Mouse (Mus musculus) neural tube, embryonic 11.5 days (tissue): ENCODE measurements around the gene Car9. TPM values are rescaled to one million over a fixed set of nuclear protein-coding genes. Genes with fewer than 3 reads are reported as not detected.

ENCODE experiments used
- ATAC-seq: fragments of 200-750 bp; cut with Nextera tagmentation; 2 replicates; pipeline ENCODE4 v1.8.0; 2017; ENCODE audit warnings: moderate number of reproducible peaks, mild to moderate bottlenecking, moderate TSS enrichment, moderate library complexity; ENCODE audit not compliant: insufficient read depth, low FRiP score, low TSS enrichment
- DNase-seq: peaks from one replicate; pipeline ENCODE4 v3.0.0-alpha.2; 2015; ENCODE audit warnings: low spot score
- H3K27ac ChIP-seq: fragments of 300-500 bp; sonication (generic); 2 replicates; pipeline ENCODE4 v1.5.1; 2014; ENCODE audit warnings: low read depth, mild to moderate bottlenecking, low read length
- H3K27me3 ChIP-seq: fragments of 300-500 bp; sonication (generic); 2 replicates; pipeline ENCODE4 v1.6.1; 2014; ENCODE audit warnings: mild to moderate bottlenecking, low read length, mixed read lengths; ENCODE audit not compliant: control insufficient read depth, insufficient read depth
- H3K36me3 ChIP-seq: fragments of 300-500 bp; sonication (generic); 2 replicates; pipeline ENCODE4 v1.6.1; 2014; ENCODE audit warnings: mild to moderate bottlenecking, low read length, moderate library complexity, mixed read lengths; ENCODE audit not compliant: control insufficient read depth, insufficient read depth
- H3K4me1 ChIP-seq: fragments of 300-500 bp; sonication (generic); 2 replicates; pipeline ENCODE4 v1.6.1; 2014; ENCODE audit warnings: low read length, mixed read lengths; ENCODE audit not compliant: control insufficient read depth, insufficient read depth
- H3K4me2 ChIP-seq: fragments of 300-500 bp; sonication (generic); 2 replicates; pipeline ENCODE4 v1.6.1; 2014; ENCODE audit warnings: low read depth, mild to moderate bottlenecking, moderate library complexity
- H3K4me3 ChIP-seq: fragments of 300-500 bp; sonication (generic); 2 replicates; pipeline ENCODE4 v1.5.1; 2014; ENCODE audit warnings: low read depth, low read length
- H3K9ac ChIP-seq: fragments of 300-500 bp; sonication (generic); 2 replicates; pipeline ENCODE4 v1.6.1; 2014; ENCODE audit warnings: mild to moderate bottlenecking, low read length
- H3K9me3 ChIP-seq: fragments of 300-500 bp; sonication (generic); 2 replicates; pipeline ENCODE4 v1.6.1; 2016; ENCODE audit warnings: low read length; ENCODE audit not compliant: control insufficient read depth
- WGBS: fragments of 180-500 bp; shearing (Covaris S2); extraction: QIAGEN DNeasy Blood & Tissue Kit; methylation state at CpG from one replicate; pipeline ENCODE4 v1.1.7; 2014; 5-methylcytosine and 5-hydroxymethylcytosine counted together
- polyA plus RNA-seq: library from polyadenylated mRNA; unstranded; fragments of >200 nt; fragmentation: Nextera tagmentation; extraction: Ambion mirVana; gene quantifications from 2 replicates; pipeline ENCODE4 v1.2.1, GENCODE M21; 2014

Car9 gene
- polyA plus RNA-seq, 1 experiment from 2014 or later = 0.44 TPM

GRCm38 (mm10) chr4:43499407-43500333 lies 7.1 kb upstream of the Car9 start, which contains the start of gene Arhgef39:
Gene Arhgef39 (minus strand): TSS chr4:43499695.
- no peak within 1 kb of the TSS for H3K27ac ChIP-seq

GRCm38 (mm10) chr4:43503041-43503440 lies 3.7 kb upstream of the Car9 start:
- peaks cover 9% of the 10 kb centered on the region for H3K4me1 ChIP-seq
- no peak overlapping the region for H3K4me2 ChIP-seq
- no peak overlapping the region for H3K4me3 ChIP-seq
- H3K27ac ChIP-seq = no peak overlapping the region
- peaks cover 8% of the 10 kb centered on the region; the same call in 1 of the 2 replicates for H3K27me3 ChIP-seq
- WGBS = 76% methylated on average over 2 of the region's 2 CpGs
- no peak overlapping the region for H3K9ac ChIP-seq
- no peaks in the 10 kb centered on the region for H3K9me3 ChIP-seq
- ATAC-seq (no peak), DNase-seq (no peak)
- H3K36me3 ChIP-seq = no peaks in the 10 kb centered on the region

More at GRCm38 (mm10) chr4:43499407-43500333, 7.1 kb upstream of the Car9 start, which contains the start of gene Arhgef39:
- Histone ChIP-seq H3K4me2 (peak within 1 kb of the TSS; percentile 78), H3K4me3 (peak within 1 kb of the TSS; percentile 67), H3K4me1 (peaks cover 12% of the 10 kb centered on the region; the same call in 1 of the 2 replicates), H3K9me3 (no peaks in the 10 kb centered on the region), H3K27me3 (no peaks in the 10 kb centered on the region), H3K9ac (peak within 1 kb of the TSS; percentile 71), H3K36me3 (no peaks in the 10 kb centered on the region)
- 8% methylated on average over 50 of the region's 50 CpGs for WGBS
- ATAC-seq (peak; percentile 89), DNase-seq (peak; percentile 92)

- Histone ChIP-seq H3K27me3 (peaks cover 8% of the 10 kb centered on the region), H3K27ac (no peak overlapping the region), H3K4me2 (no peak overlapping the region), H3K4me1 (peaks cover 9% of the 10 kb centered on the region), H3K36me3 (no peaks in the 10 kb centered on the region), H3K4me3 (no peak overlapping the region), H3K9ac (no peak overlapping the region), H3K9me3 (no peaks in the 10 kb centered on the region)
- no peak for DNase-seq
- ATAC-seq = no peak
- 87% methylated on average over 6 of the region's 6 CpGs for WGBS
Observed at GRCm38 (mm10) chr4:43503506-43503905, 3.3 kb upstream of the Car9 start.

GRCm38 (mm10) chr4:43504269-43504668 lies 2.5 kb upstream of the Car9 start:
- ATAC-seq = no peak
- 81% methylated on average over 4 of the region's 4 CpGs for WGBS

GRCm38 (mm10) chr4:43506074-43506473 lies 692 bp upstream of the Car9 start:
- Histone ChIP-seq H3K9me3 (no peaks in the 10 kb centered on the region), H3K4me3 (no peak overlapping the region), H3K4me1 (peaks cover 14% of the 10 kb centered on the region), H3K36me3 (no peaks in the 10 kb centered on the region), H3K27ac (no peak overlapping the region), H3K27me3 (peaks cover 12% of the 10 kb centered on the region), H3K9ac (no peak overlapping the region), H3K4me2 (no peak overlapping the region)
- 82% methylated on average over 8 of the region's 8 CpGs for WGBS
- ATAC-seq = no peak
- no peak for DNase-seq

More at GRCm38 (mm10) chr4:43504269-43504668, 2.5 kb upstream of the Car9 start:
- Histone ChIP-seq H3K27ac (no peak overlapping the region), H3K36me3 (no peaks in the 10 kb centered on the region), H3K4me1 (peaks cover 12% of the 10 kb centered on the region), H3K4me3 (no peak overlapping the region), H3K27me3 (peaks cover 10% of the 10 kb centered on the region), H3K4me2 (no peak overlapping the region), H3K9ac (no peak overlapping the region), H3K9me3 (no peaks in the 10 kb centered on the region)
- no peak for DNase-seq

GRCm38 (mm10) chr4:43507938-43508665 lies 1.3 kb downstream of the Car9 start:
- Histone ChIP-seq H3K4me1 (peaks cover 14% of the 10 kb centered on the region), H3K36me3 (no peaks in the 10 kb centered on the region), H3K27ac (no peak overlapping the region), H3K4me3 (peak overlapping the region; percentile 31), H3K27me3 (peaks cover 12% of the 10 kb centered on the region), H3K4me2 (peak overlapping the region; percentile 55), H3K9me3 (no peaks in the 10 kb centered on the region), H3K9ac (peak overlapping the region; percentile 47)
- no peak for ATAC-seq
- WGBS = 10% methylated on average over 22 of the region's 22 CpGs
- DNase-seq = no peak

GRCm38 (mm10) chr4:43508666-43508997 lies 1.9 kb downstream of the Car9 start:
- ATAC-seq (no peak), DNase-seq (peak; percentile 40)
- H3K4me3 ChIP-seq = peak overlapping the region; percentile 31
- H3K27me3 ChIP-seq = peaks cover 12% of the 10 kb centered on the region
- H3K27ac ChIP-seq = no peak overlapping the region
- peak overlapping the region; percentile 55 for H3K4me2 ChIP-seq
- no peaks in the 10 kb centered on the region for H3K36me3 ChIP-seq
- 7% methylated on average over 13 of the region's 13 CpGs for WGBS
- H3K9me3 ChIP-seq = no peaks in the 10 kb centered on the region
- H3K9ac ChIP-seq = peak overlapping the region; percentile 47
- H3K4me1 ChIP-seq = peaks cover 14% of the 10 kb centered on the region

- Histone ChIP-seq H3K9me3 (no peaks in the 10 kb centered on the region), H3K4me1 (peaks cover 14% of the 10 kb centered on the region), H3K27me3 (peaks cover 12% of the 10 kb centered on the region), H3K36me3 (no peaks in the 10 kb centered on the region), H3K9ac (no peak overlapping the region), H3K4me2 (peak overlapping the region; percentile 55), H3K27ac (no peak overlapping the region), H3K4me3 (no peak overlapping the region)
- 26% methylated on average over 9 of the region's 9 CpGs for whole genome bisulfite sequencing
- DNase-seq (no peak), ATAC-seq (no peak)
Observed at GRCm38 (mm10) chr4:43509109-43509508, 2.3 kb downstream of the Car9 start.
